Mouse (Mus musculus): ENCODE data around the gene Dmtf1. TPM values are rescaled to one million over a fixed set of nuclear protein-coding genes. Genes with fewer than 3 reads are reported as not detected.
"Not testable (repeated sequence)": the region's sequence is repeated elsewhere in the genome, so short reads cannot be mapped to it uniquely, and the experiment has no call there.

Gene Dmtf1
- 10 to 100 TPM; 58.6 to 62.0 TPM for total RNA-seq (2021)

- intact Hi-C loops (cut with DNase I) = loop anchor here (2.0 to 10.0 kb wide), 2 partner anchors 105 to 1473 kb away; partner anchors contain the start of gene 9330182L06Rik
- DNase-seq (ENCODE audit: low spot score in 2 of 2) = peak; percentile 90 to 96
These were observed at the start of gene Dmtf1 for GRCm38 (mm10) chr5:9161456-9162041. Gene Dmtf1, minus strand, starts transcription at chr5:9161776.

GRCm38 (mm10) chr5:9186467-9186866 lies 24.9 kb upstream of the Dmtf1 start:
- DNase-seq (ENCODE audit: low spot score in 2 of 2) = no peak
- intact Hi-C loops (cut with DNase I) = no loop called here

GRCm38 (mm10) chr5:9173295-9173694 lies 11.7 kb upstream of the Dmtf1 start:
- intact Hi-C loops (cut with DNase I) = no loop called here

GRCm38 (mm10) chr5:9169328-9170005 lies 7.9 kb upstream of the Dmtf1 start:
- DNase-seq (ENCODE audit: low spot score in 2 of 2) = peak in 1 of 2 experiments; percentile 61
- intact Hi-C loops (cut with DNase I) = loop anchor here (1.0 to 10.0 kb wide), 3 partner anchors 249 to 1465 kb away; no protein-coding TSS in a partner anchor

More at GRCm38 (mm10) chr5:9173295-9173694, 11.7 kb upstream of the Dmtf1 start:
- DNase-seq (ENCODE audit: low spot score in 2 of 2) = no peak

GRCm38 (mm10) chr5:9166366-9166765 lies 4.8 kb upstream of the Dmtf1 start:
- DNase-seq (ENCODE audit: low spot score in 2 of 2) = no peak
- intact Hi-C loops (cut with DNase I) = loop anchor here (10.0 kb wide), 1 partner anchor 1468 kb away; no protein-coding TSS in a partner anchor

- intact Hi-C loops (cut with DNase I) = loop anchor here (10.0 kb wide), 1 partner anchor 1470 kb away; no protein-coding TSS in a partner anchor
- DNase-seq (ENCODE audit: low spot score in 2 of 2) = not testable (repeated sequence)
These were observed 3.6 kb upstream of the Dmtf1 start for GRCm38 (mm10) chr5:9165151-9165550.

- intact Hi-C loops (cut with DNase I) = loop anchor here (10.0 kb wide), 1 partner anchor 1471 kb away; no protein-coding TSS in a partner anchor
- DNase-seq (ENCODE audit: low spot score in 2 of 2) = peak in 1 of 2 experiments; percentile 28
These were observed 1.8 kb upstream of the Dmtf1 start for GRCm38 (mm10) chr5:9163411-9163810.

- intact Hi-C loops (cut with DNase I) = loop anchor here (10.0 kb wide), 1 partner anchor 1473 kb away; no protein-coding TSS in a partner anchor
- DNase-seq (ENCODE audit: low spot score in 2 of 2) = no peak
These were observed 512 bp upstream of the Dmtf1 start for GRCm38 (mm10) chr5:9162088-9162487.

GRCm38 (mm10) chr5:9160831-9161455 lies 633 bp downstream of the Dmtf1 start:
- no peak for DNase-seq (ENCODE audit: low spot score in 2 of 2)
- intact Hi-C loops (cut with DNase I) = loop anchor here (2.0 to 10.0 kb wide), 2 partner anchors 106 to 1474 kb away; partner anchors contain the start of gene 9330182L06Rik

- no peak for DNase-seq (ENCODE audit: low spot score in 2 of 2)
These were observed 4.2 kb downstream of the Dmtf1 start for GRCm38 (mm10) chr5:9157336-9157735.

GRCm38 (mm10) chr5:9156746-9157145 lies 4.8 kb downstream of the Dmtf1 start:
- intact Hi-C loops (cut with DNase I) = no loop called here
- no peak for DNase-seq (ENCODE audit: low spot score in 2 of 2)

More at GRCm38 (mm10) chr5:9157336-9157735, 4.2 kb downstream of the Dmtf1 start:
- intact Hi-C loops (cut with DNase I) = no loop called here

- intact Hi-C loops (cut with DNase I) = no loop called here
- peak in 1 of 2 experiments; percentile 42 for DNase-seq (ENCODE audit: low spot score in 2 of 2)
These were observed 12.2 kb downstream of the Dmtf1 start for GRCm38 (mm10) chr5:9149273-9149850.

GRCm38 (mm10) chr5:9142376-9142775 lies 19.2 kb downstream of the Dmtf1 start:
- intact Hi-C loops (cut with DNase I) = no loop called here
- no peak for DNase-seq (ENCODE audit: low spot score in 2 of 2)

- DNase-seq (ENCODE audit: low spot score in 2 of 2) = no peak
- intact Hi-C loops (cut with DNase I) = no loop called here
These were observed 20.9 kb downstream of the Dmtf1 start for GRCm38 (mm10) chr5:9140724-9141123.

- DNase-seq (ENCODE audit: low spot score in 2 of 2) = no peak
These were observed 26.0 kb downstream of the Dmtf1 start for GRCm38 (mm10) chr5:9135588-9135987.

GRCm38 (mm10) chr5:9131786-9132185 lies 29.8 kb downstream of the Dmtf1 start:
- DNase-seq (ENCODE audit: low spot score in 2 of 2) = no peak
- intact Hi-C loops (cut with DNase I) = no loop called here

More at GRCm38 (mm10) chr5:9135588-9135987, 26.0 kb downstream of the Dmtf1 start:
- intact Hi-C loops (cut with DNase I) = no loop called here

GRCm38 (mm10) chr5:9128566-9128965 lies 33.0 kb downstream of the Dmtf1 start:
- peak; percentile 53 to 64 for DNase-seq (ENCODE audit: low spot score in 2 of 2)
- intact Hi-C loops (cut with DNase I) = no loop called here

- intact Hi-C loops (cut with DNase I) = no loop called here
- DNase-seq (ENCODE audit: low spot score in 2 of 2) = no peak
These were observed 37.4 kb downstream of the Dmtf1 start for GRCm38 (mm10) chr5:9124134-9124533.

- DNase-seq (ENCODE audit: low spot score in 2 of 2) = no peak
- intact Hi-C loops (cut with DNase I) = no loop called here
These were observed 47.4 kb downstream of the Dmtf1 start for GRCm38 (mm10) chr5:9114162-9114561.

GRCm38 (mm10) chr5:9111759-9112158 lies 49.8 kb downstream of the Dmtf1 start:
- peak; percentile 42 to 61 for DNase-seq (ENCODE audit: low spot score in 2 of 2)
- intact Hi-C loops (cut with DNase I) = loop anchor here (2.0 kb wide), 1 partner anchor 39 kb away; no protein-coding TSS in a partner anchor

Measured in left cerebral cortex, postnatal 25 days (tissue).